Mouse (Mus musculus): Measurements from ENCODE around the gene Rab11fip4. TPM values are rescaled to one million over a fixed set of nuclear protein-coding genes. Genes with fewer than 3 reads are reported as not detected.
A peak's percentile ranks its signal among the peaks of the same experiment; 100 is the strongest.

Gene Rab11fip4
- total and polyA plus RNA-seq, 3 experiments = 13.2 to 41.6 (median 26.6) TPM

- TF ChIP-seq ZKSCAN1 (IDR thresholded peaks at IDR 0.05; ENCODE audit: borderline replicate concordance, low read depth, low read length) (no peak), USF1 (IDR thresholded peaks at IDR 0.05; ENCODE audit: low read depth, low read length) (no peak), MAX (IDR thresholded peaks at IDR 0.05; ENCODE audit: low read length) (peak; percentile 62; the same call in 1 of the 2 replicates), EP300 (IDR thresholded peaks at IDR 0.05; ENCODE audit: low read length) (peak; percentile 82), GABPA (IDR thresholded peaks at IDR 0.05; ENCODE audit: insufficient replicate concordance, low read depth, low read length) (no peak), NRF1 (IDR thresholded peaks at IDR 0.05; ENCODE audit: low read depth, low read length) (no peak), MYC (IDR thresholded peaks at IDR 0.05; ENCODE audit: low read depth, low read length) (peak; percentile 79; the same call in 1 of the 2 replicates), TBP (conservative IDR thresholded peaks at IDR 0.05; ENCODE audit: low read depth, low read length) (no peak)
These were observed 127.9 kb downstream of the Rab11fip4 start (continued) for GRCm38 (mm10) chr11:79718829-79719346.

DNA sequence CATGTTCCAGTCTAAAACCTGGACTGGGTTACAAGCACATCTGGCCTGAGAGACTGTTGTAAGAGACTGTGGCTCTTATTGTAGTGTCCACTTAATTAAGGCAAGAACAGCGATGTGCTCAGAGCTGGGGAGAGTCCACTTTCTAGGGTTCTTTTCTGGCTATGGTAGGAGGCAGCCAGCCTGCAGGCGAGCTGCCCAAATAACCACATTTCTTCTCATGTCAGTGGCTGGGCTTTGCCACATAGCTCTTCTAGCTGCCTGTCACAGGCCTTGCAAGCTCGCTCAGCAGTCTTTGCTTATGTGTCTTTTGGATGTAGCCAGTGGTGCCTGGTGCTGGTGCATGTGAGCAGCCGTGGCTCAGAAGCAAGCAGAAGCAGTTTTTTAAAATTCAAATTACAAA is 129.7 kb downstream of the Rab11fip4 start:
- H3K27me3 ChIP-seq (replicated peaks) = no peaks in the 10 kb centered on the region
- no peak overlapping the region for H3K4me2 ChIP-seq (ENCODE audit: insufficient read depth, low read depth, poor library complexity, severe bottlenecking)
- dilution Hi-C loops (cut with MboI; ENCODE audit: extremely low pct_ligation_motif_present, extremely low pct_unique_long_range_greater_than_20kb, low sequenced_read_pairs) = no loop called here
- H3K4me1 ChIP-seq (ENCODE audit: control insufficient read depth in 1 of 2, insufficient read depth in 2 of 2) = peaks cover 21 to 89% of the 10 kb centered on the region in 2 experiments
- in situ Hi-C loops (cut with MboI; ENCODE audit: low pct_ligation_motif_present, low pct_unique_long_range_greater_than_20kb, low sequenced_read_pairs) = no loop called here
- H3K79me2 ChIP-seq (replicated peaks; ENCODE audit: control insufficient read depth, extremely low read depth, insufficient read depth, poor library complexity, severe bottlenecking) = no peaks in the 10 kb centered on the region
- TF ChIP-seq POLR2A (IDR thresholded peaks at IDR 0.05; ENCODE audit: low read depth, low read length) (no peak), MEF2A (IDR thresholded peaks at IDR 0.05; ENCODE audit: borderline replicate concordance, low read depth, low read length) (no peak), ZKSCAN1 (IDR thresholded peaks at IDR 0.05; ENCODE audit: borderline replicate concordance, low read depth, low read length) (no peak), NELFE (IDR thresholded peaks at IDR 0.05; ENCODE audit: low read depth, low read length) (no peak), PAX5 (IDR thresholded peaks at IDR 0.05; ENCODE audit: low read length) (no peak), MAX (IDR thresholded peaks at IDR 0.05; ENCODE audit: low read length) (no peak), MYC (IDR thresholded peaks at IDR 0.05; ENCODE audit: low read depth, low read length) (no peak), E2F4 (IDR thresholded peaks at IDR 0.05; ENCODE audit: insufficient replicate concordance, low read depth, low read length) (no peak), USF1 (IDR thresholded peaks at IDR 0.05; ENCODE audit: low read depth, low read length) (no peak), JUND (conservative IDR thresholded peaks at IDR 0.05; ENCODE audit: low read depth, low read length) (no peak), ELF1 (IDR thresholded peaks at IDR 0.05; ENCODE audit: low read depth, low read length) (no peak), JUN (IDR thresholded peaks at IDR 0.05; ENCODE audit: insufficient read depth, low read depth, low read length) (no peak), MAFK (IDR thresholded peaks at IDR 0.05; ENCODE audit: insufficient replicate concordance, low read length) (no peak), CHD2 (IDR thresholded peaks at IDR 0.05; ENCODE audit: low read length) (no peak), KAT2A (IDR thresholded peaks at IDR 0.05; ENCODE audit: insufficient replicate concordance, low read length) (no peak), TBP (conservative IDR thresholded peaks at IDR 0.05; ENCODE audit: low read depth, low read length) (no peak)
- H3K36me3 ChIP-seq (replicated peaks in 1 of 2; ENCODE audit: control insufficient read depth in 1 of 2, insufficient read depth in 1 of 2, low read length in 1 of 2) = peaks cover 0 to 56% of the 10 kb centered on the region in 2 experiments
- H3K4me3 ChIP-seq (replicated peaks in 1 of 3; ENCODE audit: low read depth in 2 of 3, low read length in 2 of 3, poor library complexity in 1 of 3) = no peak overlapping the region
- DNase-seq (ENCODE audit: extremely low read depth) = no peak
- no peak overlapping the region for H3K9ac ChIP-seq (ENCODE audit: insufficient read depth, low read depth)
- no peak overlapping the region for H3K27ac ChIP-seq (ENCODE audit: insufficient read depth, low read depth)
- H3K9me3 ChIP-seq (replicated peaks; ENCODE audit: low read length) = no peaks in the 10 kb centered on the region

All from CH12.LX (cell line).